Mouse (Mus musculus) stomach, postnatal 0 days (tissue): ENCODE results near the gene Saxo1.

Experiments
- CTCF ChIP-seq: IDR thresholded peaks from 2 replicates; pipeline ENCODE4 v1.5.1; 2016; ENCODE audit warnings: antibody characterized with exemption, low read depth, mild to moderate bottlenecking, moderate library complexity
- EP300 ChIP-seq: optimal IDR thresholded peaks from 2 replicates; pipeline ENCODE3; 2016; ENCODE audit warnings: antibody characterized with exemption

GRCm38 (mm10) chr4:86416401-86417025, 141.6 kb downstream of the Saxo1 start:
- no peak for TF ChIP-seq CTCF
- no peak for TF ChIP-seq EP300
